Mouse (Mus musculus): ENCODE results near the gene Trappc10.

- TF ChIP-seq CTCF (IDR thresholded peaks at IDR 0.05; ENCODE audit: control insufficient read depth, insufficient read depth, low read length), result no peak
- TF ChIP-seq POLR2A (IDR thresholded peaks at IDR 0.05; ENCODE audit: borderline replicate concordance, control insufficient read depth, low read depth, low read length), result no peak
Measured at GRCm38 (mm10) chr10:78232301-78232980, 12.0 kb downstream of the Trappc10 start.

All from bone marrow, adult 2 months (tissue).